ENCODE assay signal across 18 mouse cellular contexts in the genomic region with DNA sequence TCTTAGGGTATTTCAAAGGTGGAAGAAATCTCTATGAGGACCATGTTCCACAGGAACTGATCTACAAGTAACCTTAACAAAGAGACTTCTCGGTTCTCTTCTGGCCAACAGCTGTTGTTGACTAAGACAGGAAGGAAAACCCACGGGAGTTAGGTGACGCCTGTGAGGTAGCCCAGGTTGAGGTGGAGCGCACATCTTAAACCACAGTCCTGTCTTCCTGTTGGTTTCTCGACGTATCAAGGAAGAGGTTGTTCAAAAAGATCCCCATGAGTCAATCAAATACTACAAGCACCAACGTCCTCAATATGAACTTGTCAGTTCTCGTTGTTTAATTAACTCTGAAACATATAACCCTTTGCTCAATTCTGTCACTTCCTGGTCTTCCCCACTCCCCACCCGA.
"Had no signal": no experiment of that assay in that cellular context is flagged by ENCODE, and none has a peak within 500 bp of the region (broad histone marks: within the 10 kb centered on the region; RNA-seq: fewer than 3 reads in every experiment).

No protein-coding gene starts in this region.

- DNase-seq: kidney, adult 8-10 months; kidney, postnatal 36 days; layer of hippocampus, adult 9-11 months; layer of hippocampus, postnatal 36 days; lung, adult 2 months; lung, postnatal 4 days; midbrain, embryonic 14.5 days; retina, postnatal 1 day; right cerebral cortex, postnatal 4 days; thymus, postnatal 25 days had no signal

- H3K36me3 ChIP-seq: limb, embryonic 10.5 days; liver, embryonic 15.5 days; midbrain, embryonic 10.5 days; neural tube, embryonic 12.5 days had no signal

- H3K27ac ChIP-seq: limb, embryonic 10.5 days; liver, embryonic 15.5 days; midbrain, embryonic 10.5 days; neural tube, embryonic 12.5 days; stomach, postnatal 0 days had no signal

- H3K4me1 ChIP-seq: liver, embryonic 15.5 days; midbrain, embryonic 10.5 days; neural tube, embryonic 12.5 days had no signal

- H3K4me3 ChIP-seq: limb, embryonic 10.5 days; liver, embryonic 15.5 days; midbrain, embryonic 10.5 days; myocyte; neural tube, embryonic 12.5 days had no signal

- H3K9ac ChIP-seq: liver, embryonic 15.5 days; neural tube, embryonic 12.5 days had no signal

- ATAC-seq: lung, postnatal 0 days had no signal

- H3K4me2 ChIP-seq: liver, embryonic 11.5 days; liver, embryonic 15.5 days; neural tube, embryonic 12.5 days had no signal

- H3K9me3 ChIP-seq: limb, embryonic 10.5 days; liver, embryonic 15.5 days; midbrain, embryonic 10.5 days; neural tube, embryonic 12.5 days had no signal

- H3K27me3 ChIP-seq: liver, embryonic 15.5 days; neural tube, embryonic 12.5 days had no signal
